Mouse (Mus musculus) limb, embryonic 15.5 days (tissue): ENCODE measurements around the gene Tead4. TPM values are rescaled to one million over a fixed set of nuclear protein-coding genes. Genes with fewer than 3 reads are reported as not detected.

Experiments used
- ATAC-seq: fragments of 200-750 bp; cut with Nextera tagmentation; 2 replicates; pipeline ENCODE4 v1.8.0; 2017; ENCODE audit warnings: low read depth, moderate TSS enrichment; ENCODE audit not compliant: insufficient number of reproducible peaks, low FRiP score, low TSS enrichment
- H3K27ac ChIP-seq: fragments of 300-500 bp; sonication (generic); 2 replicates; pipeline ENCODE4 v1.5.1; 2015; ENCODE audit warnings: moderate library complexity, mild to moderate bottlenecking, inconsistent platforms
- H3K27me3 ChIP-seq: fragments of 300-500 bp; sonication (generic); 2 replicates; pipeline ENCODE4 v1.6.1; 2015; ENCODE audit warnings: inconsistent platforms
- H3K36me3 ChIP-seq: fragments of 300-500 bp; sonication (generic); 2 replicates; pipeline ENCODE4 v1.6.1; 2015; ENCODE audit warnings: inconsistent platforms
- H3K4me1 ChIP-seq: fragments of 300-500 bp; sonication (generic); 2 replicates; pipeline ENCODE4 v1.6.1; 2015; ENCODE audit warnings: inconsistent platforms
- H3K4me2 ChIP-seq: fragments of 300-500 bp; sonication (generic); 2 replicates; pipeline ENCODE4 v1.6.1; 2015; ENCODE audit warnings: mild to moderate bottlenecking, inconsistent platforms
- H3K4me3 ChIP-seq: fragments of 300-500 bp; sonication (generic); 2 replicates; pipeline ENCODE4 v1.5.1; 2015; ENCODE audit warnings: mild to moderate bottlenecking, inconsistent platforms
- H3K9ac ChIP-seq: fragments of 300-500 bp; sonication (generic); 2 replicates; pipeline ENCODE4 v1.6.1; 2015; ENCODE audit warnings: inconsistent platforms
- H3K9me3 ChIP-seq: fragments of 300-500 bp; sonication (generic); 2 replicates; pipeline ENCODE4 v1.6.1; 2016; ENCODE audit warnings: inconsistent platforms
- WGBS: fragments of 180-500 bp; shearing (Covaris S2); methylation state at CpG from one replicate; pipeline ENCODE4 v1.1.7; 2015; 5-methylcytosine and 5-hydroxymethylcytosine counted together
- polyA plus RNA-seq: library from polyadenylated mRNA; unstranded; fragments of >200 nt; fragmentation: Nextera tagmentation; extraction: Ambion mirVana; gene quantifications from 2 replicates; pipeline ENCODE4 v1.2.1, GENCODE M21; 2015

Tead4 gene
- polyA plus RNA-seq, 1 experiment from 2014 or later = 4.9 TPM

- H3K27me3 ChIP-seq = no peaks in the 10 kb centered on the region
- no peak overlapping the region for H3K9ac ChIP-seq
- H3K4me1 ChIP-seq = no peaks in the 10 kb centered on the region
- no peaks in the 10 kb centered on the region for H3K9me3 ChIP-seq
- H3K36me3 ChIP-seq = 0 out of 2 replicates have a peak, but pooled peaks cover 4% of the 10 kb centered on the region
- ATAC-seq = peak; percentile 44; the same call in 1 of the 2 replicates
- no peak overlapping the region for H3K4me2 ChIP-seq
- no peak overlapping the region for H3K27ac ChIP-seq
- WGBS = 80% methylated on average over 8 of the region's 8 CpGs
- no peak overlapping the region for H3K4me3 ChIP-seq
These were observed 35.6 kb downstream of the Tead4 start for GRCm38 (mm10) chr6:128264870-128265526.

- Histone ChIP-seq H3K27ac (no peak overlapping the region), H3K36me3 (no peaks in the 10 kb centered on the region), H3K4me2 (no peak overlapping the region), H3K9me3 (no peaks in the 10 kb centered on the region), H3K27me3 (no peaks in the 10 kb centered on the region), H3K4me3 (no peak overlapping the region), H3K4me1 (no peaks in the 10 kb centered on the region), H3K9ac (no peak overlapping the region)
- WGBS = 65% methylated on average over 1 of the region's 1 CpGs
- ATAC-seq = no peak
These were observed 39.1 kb downstream of the Tead4 start for GRCm38 (mm10) chr6:128261486-128261885.

- Histone ChIP-seq H3K27me3 (no peaks in the 10 kb centered on the region), H3K9ac (no peak overlapping the region), H3K4me1 (0 out of 2 replicates have a peak, but pooled peaks cover 4% of the 10 kb centered on the region), H3K4me3 (no peak overlapping the region), H3K27ac (no peak overlapping the region), H3K9me3 (no peaks in the 10 kb centered on the region), H3K4me2 (no peak overlapping the region), H3K36me3 (no peaks in the 10 kb centered on the region)
- ATAC-seq = no peak
- 93% methylated on average over 3 of the region's 3 CpGs for WGBS
These were observed 41.4 kb downstream of the Tead4 start for GRCm38 (mm10) chr6:128259252-128259651.

- WGBS = 59% methylated on average over 2 of the region's 2 CpGs
- no peak overlapping the region for H3K27ac ChIP-seq
- H3K36me3 ChIP-seq = no peaks in the 10 kb centered on the region
- H3K4me3 ChIP-seq = no peak overlapping the region
- H3K9ac ChIP-seq = no peak overlapping the region
- H3K4me1 ChIP-seq = 0 out of 2 replicates have a peak, but pooled peaks cover 4% of the 10 kb centered on the region
- H3K27me3 ChIP-seq = no peaks in the 10 kb centered on the region
- ATAC-seq = no peak
- H3K9me3 ChIP-seq = no peaks in the 10 kb centered on the region
- H3K4me2 ChIP-seq = no peak overlapping the region
These were observed 44.7 kb downstream of the Tead4 start for GRCm38 (mm10) chr6:128255941-128256340.

GRCm38 (mm10) chr6:128255292-128255691 lies 45.3 kb downstream of the Tead4 start:
- Histone ChIP-seq H3K4me3 (no peak overlapping the region), H3K4me2 (no peak overlapping the region), H3K4me1 (0 out of 2 replicates have a peak, but pooled peaks cover 4% of the 10 kb centered on the region), H3K36me3 (no peaks in the 10 kb centered on the region), H3K27ac (no peak overlapping the region), H3K9me3 (no peaks in the 10 kb centered on the region), H3K9ac (no peak overlapping the region), H3K27me3 (no peaks in the 10 kb centered on the region)
- no peak for ATAC-seq
- 68% methylated on average over 4 of the region's 4 CpGs for WGBS

- Histone ChIP-seq H3K4me1 (0 out of 2 replicates have a peak, but pooled peaks cover 4% of the 10 kb centered on the region), H3K4me3 (no peak overlapping the region), H3K36me3 (no peaks in the 10 kb centered on the region), H3K27ac (no peak overlapping the region), H3K4me2 (no peak overlapping the region), H3K9ac (no peak overlapping the region), H3K27me3 (no peaks in the 10 kb centered on the region), H3K9me3 (no peaks in the 10 kb centered on the region)
- WGBS = 49% methylated on average over 4 of the region's 4 CpGs
- no peak for ATAC-seq
These were observed 46.1 kb downstream of the Tead4 start for GRCm38 (mm10) chr6:128254551-128254950.

GRCm38 (mm10) chr6:128253111-128253510 lies 47.5 kb downstream of the Tead4 start:
- no peak for ATAC-seq
- H3K9me3 ChIP-seq = no peaks in the 10 kb centered on the region
- no peak overlapping the region for H3K4me2 ChIP-seq
- H3K36me3 ChIP-seq = no peaks in the 10 kb centered on the region
- H3K4me3 ChIP-seq = no peak overlapping the region
- H3K27ac ChIP-seq = no peak overlapping the region
- WGBS = 77% methylated on average over 2 of the region's 2 CpGs
- 0 out of 2 replicates have a peak, but pooled peaks cover 4% of the 10 kb centered on the region for H3K4me1 ChIP-seq
- H3K27me3 ChIP-seq = no peaks in the 10 kb centered on the region
- no peak overlapping the region for H3K9ac ChIP-seq

- H3K27ac ChIP-seq = no peak overlapping the region
- peaks cover 3% of the 10 kb centered on the region; the same call in 1 of the 2 replicates for H3K4me1 ChIP-seq
- ATAC-seq = no peak
- no peaks in the 10 kb centered on the region for H3K9me3 ChIP-seq
- 79% methylated on average over 5 of the region's 5 CpGs for WGBS
- no peaks in the 10 kb centered on the region for H3K27me3 ChIP-seq
- no peak overlapping the region for H3K4me2 ChIP-seq
- no peak overlapping the region for H3K9ac ChIP-seq
- no peaks in the 10 kb centered on the region for H3K36me3 ChIP-seq
- H3K4me3 ChIP-seq = no peak overlapping the region
These were observed 50.0 kb downstream of the Tead4 start for GRCm38 (mm10) chr6:128250596-128250995.

- Histone ChIP-seq H3K36me3 (no peaks in the 10 kb centered on the region), H3K27ac (no peak overlapping the region), H3K9ac (no peak overlapping the region), H3K4me1 (peaks cover 4% of the 10 kb centered on the region; the same call in 1 of the 2 replicates), H3K4me3 (no peak overlapping the region), H3K27me3 (no peaks in the 10 kb centered on the region), H3K4me2 (no peak overlapping the region), H3K9me3 (no peaks in the 10 kb centered on the region)
- 42% methylated on average over 2 of the region's 2 CpGs for WGBS
- ATAC-seq = 0 out of 2 replicates have a peak, but pooled peaks have one; percentile 56
These were observed 63.4 kb downstream of the Tead4 start for GRCm38 (mm10) chr6:128237102-128237763.

GRCm38 (mm10) chr6:128236581-128236980 lies 64.0 kb downstream of the Tead4 start:
- peaks cover 4% of the 10 kb centered on the region; the same call in 1 of the 2 replicates for H3K4me1 ChIP-seq
- H3K9me3 ChIP-seq = no peaks in the 10 kb centered on the region
- no peak overlapping the region for H3K27ac ChIP-seq
- ATAC-seq = peak; percentile 49
- no peak overlapping the region for H3K9ac ChIP-seq
- 63% methylated on average over 9 of the region's 9 CpGs for WGBS
- H3K4me3 ChIP-seq = no peak overlapping the region
- H3K4me2 ChIP-seq = no peak overlapping the region
- H3K27me3 ChIP-seq = no peaks in the 10 kb centered on the region
- H3K36me3 ChIP-seq = no peaks in the 10 kb centered on the region

GRCm38 (mm10) chr6:128234206-128234605 lies 66.4 kb downstream of the Tead4 start:
- Histone ChIP-seq H3K4me1 (peaks cover 4% of the 10 kb centered on the region; the same call in 1 of the 2 replicates), H3K9ac (no peak overlapping the region), H3K9me3 (no peaks in the 10 kb centered on the region), H3K27ac (no peak overlapping the region), H3K27me3 (no peaks in the 10 kb centered on the region), H3K4me2 (no peak overlapping the region), H3K36me3 (no peaks in the 10 kb centered on the region), H3K4me3 (no peak overlapping the region)
- WGBS = 31% methylated on average over 5 of the region's 5 CpGs
- ATAC-seq = no peak

GRCm38 (mm10) chr6:128232216-128232615 lies 68.4 kb downstream of the Tead4 start:
- Histone ChIP-seq H3K36me3 (no peaks in the 10 kb centered on the region), H3K27me3 (no peaks in the 10 kb centered on the region), H3K4me1 (no peaks in the 10 kb centered on the region; the same call in 1 of the 2 replicates), H3K9me3 (no peaks in the 10 kb centered on the region), H3K4me3 (no peak overlapping the region), H3K9ac (no peak overlapping the region), H3K27ac (no peak overlapping the region), H3K4me2 (no peak overlapping the region)
- WGBS = 72% methylated on average over 7 of the region's 7 CpGs
- ATAC-seq = no peak
